Mouse (Mus musculus): ENCODE measurements around the gene Hpse2. TPM values are rescaled to one million over a fixed set of nuclear protein-coding genes. Genes with fewer than 3 reads are reported as not detected.

The Hpse2 gene
- polyA plus RNA-seq, 1 experiment from 2014 or later = 0.13 TPM

DNA sequence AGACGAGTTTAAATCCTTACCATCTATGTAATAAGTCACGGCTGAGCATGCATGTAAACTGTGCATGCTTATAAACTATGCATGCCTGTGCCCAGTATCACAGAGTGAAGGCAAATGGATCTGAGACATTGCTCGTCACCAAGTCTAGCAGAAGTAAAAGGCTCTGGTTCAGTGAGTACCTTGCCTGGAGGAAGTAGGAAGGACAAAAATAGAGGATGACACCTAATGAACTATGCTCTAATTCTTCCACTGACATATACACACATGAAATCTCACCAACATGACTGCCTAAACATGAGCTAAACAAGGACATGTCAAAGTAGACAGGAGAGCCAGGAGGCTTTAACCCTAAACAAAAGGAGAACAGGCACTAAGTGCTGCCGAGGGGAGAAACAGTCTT, 391.7 kb downstream of the Hpse2 start:
- Histone ChIP-seq H3K4me2 (ENCODE audit: low read length) (no peak overlapping the region), H3K9me3 (ENCODE audit: control insufficient read depth, low read length) (no peaks in the 10 kb centered on the region), H3K9ac (replicated peaks; ENCODE audit: low read depth, low read length) (no peak overlapping the region), H3K27ac (ENCODE audit: low read length) (no peak overlapping the region), H3K27me3 (replicated peaks; ENCODE audit: control insufficient read depth, insufficient read depth, low read length) (no peaks in the 10 kb centered on the region), H3K4me1 (replicated peaks; ENCODE audit: control insufficient read depth, insufficient read depth, low read length) (no peaks in the 10 kb centered on the region), H3K4me3 (replicated peaks; ENCODE audit: low read length) (no peak overlapping the region), H3K36me3 (ENCODE audit: control insufficient read depth, insufficient read depth) (no peaks in the 10 kb centered on the region)
- ATAC-seq = no peak
- 84% methylated on average over 4 of the region's 4 CpGs for WGBS

GRCm38 (mm10) chr19:42988833-42989232, 399.3 kb downstream of the Hpse2 start:
- H3K9ac ChIP-seq (replicated peaks; ENCODE audit: low read depth, low read length) = no peak overlapping the region
- ATAC-seq = no peak
- H3K4me3 ChIP-seq (replicated peaks; ENCODE audit: low read length) = no peak overlapping the region
- WGBS = 85% methylated on average over 5 of the region's 5 CpGs
- H3K4me2 ChIP-seq (ENCODE audit: low read length) = no peak overlapping the region
- no peaks in the 10 kb centered on the region for H3K27me3 ChIP-seq (replicated peaks; ENCODE audit: control insufficient read depth, insufficient read depth, low read length)
- no peaks in the 10 kb centered on the region for H3K4me1 ChIP-seq (replicated peaks; ENCODE audit: control insufficient read depth, insufficient read depth, low read length)
- H3K27ac ChIP-seq (ENCODE audit: low read length) = no peak overlapping the region
- H3K9me3 ChIP-seq (ENCODE audit: control insufficient read depth, low read length) = no peaks in the 10 kb centered on the region
- no peaks in the 10 kb centered on the region for H3K36me3 ChIP-seq (ENCODE audit: control insufficient read depth, insufficient read depth)

DNA sequence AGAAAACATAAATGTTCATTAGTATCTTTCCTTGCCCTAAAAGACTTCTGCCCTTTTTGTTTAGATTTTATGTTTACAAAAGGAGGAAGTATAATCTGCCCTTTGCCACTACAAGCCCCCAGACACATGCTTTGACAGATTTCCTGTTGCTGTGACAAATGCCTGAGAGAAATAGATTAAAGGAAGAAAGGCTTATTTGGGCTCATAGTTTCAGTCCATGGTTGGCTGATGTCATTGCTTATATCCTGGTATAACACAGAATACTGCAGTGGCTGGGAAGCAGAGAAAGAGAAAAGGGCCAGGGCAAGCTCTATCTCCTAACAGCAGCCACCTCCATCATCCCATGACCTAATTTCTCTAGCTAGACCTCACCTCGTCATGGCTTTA, 401.8 kb downstream of the Hpse2 start:
- Histone ChIP-seq H3K27ac (ENCODE audit: low read length) (no peak overlapping the region), H3K4me3 (replicated peaks; ENCODE audit: low read length) (no peak overlapping the region), H3K36me3 (ENCODE audit: control insufficient read depth, insufficient read depth) (no peaks in the 10 kb centered on the region), H3K9me3 (ENCODE audit: control insufficient read depth, low read length) (no peaks in the 10 kb centered on the region), H3K4me1 (replicated peaks; ENCODE audit: control insufficient read depth, insufficient read depth, low read length) (no peaks in the 10 kb centered on the region), H3K9ac (replicated peaks; ENCODE audit: low read depth, low read length) (no peak overlapping the region), H3K27me3 (replicated peaks; ENCODE audit: control insufficient read depth, insufficient read depth, low read length) (no peaks in the 10 kb centered on the region), H3K4me2 (ENCODE audit: low read length) (no peak overlapping the region)
- ATAC-seq = no peak
- 81% methylated on average over 1 of the region's 1 CpGs for WGBS

DNA sequence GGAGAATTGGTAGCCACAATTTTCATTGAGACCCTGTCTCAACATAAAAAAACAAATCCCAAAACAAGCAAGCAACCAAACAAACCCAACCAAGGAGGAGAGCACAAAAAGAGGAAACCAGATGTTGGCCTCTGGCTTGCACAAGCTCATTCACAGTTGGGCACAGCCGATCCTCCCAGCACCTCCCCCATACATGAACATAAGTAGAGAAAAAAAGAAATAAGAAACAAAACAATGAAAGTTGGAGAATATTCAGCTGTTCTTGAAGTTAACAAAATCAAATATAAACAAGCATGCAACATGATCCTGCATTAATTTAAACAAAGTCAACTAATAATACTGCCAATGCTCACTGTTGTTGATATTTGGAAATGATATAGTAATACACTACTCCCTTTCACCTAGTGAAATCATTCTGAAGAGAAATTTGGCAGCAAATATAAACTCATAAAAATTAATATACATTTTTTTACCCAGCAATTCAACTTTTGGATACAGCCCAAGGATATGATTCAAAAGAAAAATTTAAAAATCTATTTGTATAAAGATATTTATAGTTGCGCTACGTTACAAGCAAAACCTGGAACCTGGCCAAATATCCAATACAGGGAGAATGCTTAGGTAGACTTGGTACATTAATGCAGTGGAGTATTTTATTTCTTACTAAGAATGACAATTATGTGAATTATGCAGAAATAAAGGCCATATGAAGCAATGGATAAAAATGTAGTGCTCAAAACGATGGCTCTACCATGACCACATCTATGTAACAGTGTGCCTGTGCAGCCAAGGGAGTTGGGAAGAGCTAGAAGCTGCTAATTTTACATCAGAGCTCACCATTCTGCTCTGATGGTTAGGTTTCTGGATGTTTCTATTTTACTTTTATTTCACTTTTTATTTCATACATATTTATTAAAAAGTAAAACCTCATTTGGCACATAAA, 402.5 kb downstream of the Hpse2 start:
- WGBS = 71% methylated on average over 4 of the region's 4 CpGs

GRCm38 (mm10) chr19:42980537-42980936, 407.6 kb downstream of the Hpse2 start:
- no peak for ATAC-seq
- H3K9me3 ChIP-seq (ENCODE audit: control insufficient read depth, low read length) = no peaks in the 10 kb centered on the region
- no peaks in the 10 kb centered on the region for H3K36me3 ChIP-seq (ENCODE audit: control insufficient read depth, insufficient read depth)
- no peak overlapping the region for H3K9ac ChIP-seq (replicated peaks; ENCODE audit: low read depth, low read length)
- 70% methylated on average over 3 of the region's 3 CpGs for WGBS
- no peaks in the 10 kb centered on the region for H3K27me3 ChIP-seq (replicated peaks; ENCODE audit: control insufficient read depth, insufficient read depth, low read length)
- H3K4me3 ChIP-seq (replicated peaks; ENCODE audit: low read length) = no peak overlapping the region
- H3K4me2 ChIP-seq (ENCODE audit: low read length) = no peak overlapping the region
- H3K4me1 ChIP-seq (replicated peaks; ENCODE audit: control insufficient read depth, insufficient read depth, low read length) = no peaks in the 10 kb centered on the region
- no peak overlapping the region for H3K27ac ChIP-seq (ENCODE audit: low read length)

More for the DNA sequence above, 402.5 kb downstream of the Hpse2 start:
- no peaks in the 10 kb centered on the region for H3K27me3 ChIP-seq (replicated peaks; ENCODE audit: control insufficient read depth, insufficient read depth, low read length)
- no peak for ATAC-seq
- H3K4me1 ChIP-seq (replicated peaks; ENCODE audit: control insufficient read depth, insufficient read depth, low read length) = no peaks in the 10 kb centered on the region
- H3K36me3 ChIP-seq (ENCODE audit: control insufficient read depth, insufficient read depth) = no peaks in the 10 kb centered on the region
- H3K9ac ChIP-seq (replicated peaks; ENCODE audit: low read depth, low read length) = no peak overlapping the region
- no peaks in the 10 kb centered on the region for H3K9me3 ChIP-seq (ENCODE audit: control insufficient read depth, low read length)
- H3K4me2 ChIP-seq (ENCODE audit: low read length) = no peak overlapping the region
- H3K4me3 ChIP-seq (replicated peaks; ENCODE audit: low read length) = no peak overlapping the region
- H3K27ac ChIP-seq (ENCODE audit: low read length) = no peak overlapping the region

- Histone ChIP-seq H3K9me3 (ENCODE audit: control insufficient read depth, low read length) (no peaks in the 10 kb centered on the region), H3K4me1 (replicated peaks; ENCODE audit: control insufficient read depth, insufficient read depth, low read length) (no peaks in the 10 kb centered on the region), H3K4me3 (replicated peaks; ENCODE audit: low read length) (no peak overlapping the region), H3K27ac (ENCODE audit: low read length) (no peak overlapping the region), H3K36me3 (ENCODE audit: control insufficient read depth, insufficient read depth) (no peaks in the 10 kb centered on the region), H3K27me3 (replicated peaks; ENCODE audit: control insufficient read depth, insufficient read depth, low read length) (no peaks in the 10 kb centered on the region), H3K4me2 (ENCODE audit: low read length) (no peak overlapping the region), H3K9ac (replicated peaks; ENCODE audit: low read depth, low read length) (no peak overlapping the region)
- ATAC-seq = no peak
- 68% methylated on average over 2 of the region's 2 CpGs for WGBS
Observed at GRCm38 (mm10) chr19:42977938-42978337, 410.2 kb downstream of the Hpse2 start.

DNA sequence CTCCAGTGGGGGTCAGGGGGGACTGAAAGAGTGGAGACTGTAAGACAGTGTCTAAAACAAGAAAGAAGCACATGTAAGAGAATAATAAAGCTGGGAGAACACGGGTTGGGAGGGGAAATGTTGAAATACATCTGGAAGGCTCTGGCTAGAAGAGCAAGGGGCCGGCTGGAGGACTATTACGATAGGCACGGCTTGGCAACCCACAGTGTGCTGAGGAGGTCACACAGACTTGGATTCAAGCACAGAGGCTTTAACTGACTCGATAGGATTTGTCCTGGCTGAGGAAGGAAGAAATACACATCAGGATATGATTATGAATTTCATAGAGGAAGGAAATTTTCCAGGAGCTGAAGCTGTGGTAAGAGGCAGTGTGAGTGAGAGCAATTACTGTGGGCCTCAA, 414.4 kb downstream of the Hpse2 start:
- 88% methylated on average over 5 of the region's 5 CpGs for whole genome bisulfite sequencing
- no peaks in the 10 kb centered on the region for H3K36me3 ChIP-seq (ENCODE audit: control insufficient read depth, insufficient read depth)
- no peak overlapping the region for H3K9ac ChIP-seq (replicated peaks; ENCODE audit: low read depth, low read length)
- no peak overlapping the region for H3K27ac ChIP-seq (ENCODE audit: low read length)
- no peak for ATAC-seq
- no peak overlapping the region for H3K4me3 ChIP-seq (replicated peaks; ENCODE audit: low read length)
- H3K4me1 ChIP-seq (replicated peaks; ENCODE audit: control insufficient read depth, insufficient read depth, low read length) = no peaks in the 10 kb centered on the region
- no peaks in the 10 kb centered on the region for H3K9me3 ChIP-seq (ENCODE audit: control insufficient read depth, low read length)
- no peak overlapping the region for H3K4me2 ChIP-seq (ENCODE audit: low read length)
- H3K27me3 ChIP-seq (replicated peaks; ENCODE audit: control insufficient read depth, insufficient read depth, low read length) = no peaks in the 10 kb centered on the region

DNA sequence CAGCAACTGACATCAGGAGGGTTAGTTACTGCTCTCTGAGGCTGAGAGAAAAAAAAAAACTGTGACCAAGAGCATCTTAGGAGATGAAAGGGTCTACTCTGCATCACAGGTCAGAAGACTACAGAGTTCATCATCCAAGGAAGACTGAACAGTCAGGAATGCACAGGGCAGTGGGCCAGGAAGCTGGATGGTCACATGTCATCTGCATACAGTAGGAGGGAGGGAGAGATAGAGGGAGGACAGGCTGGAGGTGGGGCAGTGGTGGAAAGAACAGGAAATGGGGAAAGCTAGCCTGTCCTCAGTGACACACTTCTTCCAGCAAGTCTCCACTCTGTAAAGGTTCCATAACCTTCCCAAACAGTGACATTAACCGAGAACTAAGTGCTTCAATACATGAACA, 423.0 kb downstream of the Hpse2 start:
- no peaks in the 10 kb centered on the region for H3K4me1 ChIP-seq (replicated peaks; ENCODE audit: control insufficient read depth, insufficient read depth, low read length)
- H3K27ac ChIP-seq (ENCODE audit: low read length) = no peak overlapping the region
- H3K9ac ChIP-seq (replicated peaks; ENCODE audit: low read depth, low read length) = no peak overlapping the region
- ATAC-seq = no peak
- H3K27me3 ChIP-seq (replicated peaks; ENCODE audit: control insufficient read depth, insufficient read depth, low read length) = no peaks in the 10 kb centered on the region
- WGBS = 87% methylated on average over 1 of the region's 1 CpGs
- H3K36me3 ChIP-seq (ENCODE audit: control insufficient read depth, insufficient read depth) = no peaks in the 10 kb centered on the region
- no peak overlapping the region for H3K4me2 ChIP-seq (ENCODE audit: low read length)
- no peaks in the 10 kb centered on the region for H3K9me3 ChIP-seq (ENCODE audit: control insufficient read depth, low read length)
- H3K4me3 ChIP-seq (replicated peaks; ENCODE audit: low read length) = no peak overlapping the region

- H3K36me3 ChIP-seq (ENCODE audit: control insufficient read depth, insufficient read depth) = no peaks in the 10 kb centered on the region
- no peak for ATAC-seq
- 49% methylated on average over 3 of the region's 3 CpGs for WGBS
Observed at GRCm38 (mm10) chr19:42948114-42948636, 440.0 kb downstream of the Hpse2 start.

More at GRCm38 (mm10) chr19:42948114-42948636, 440.0 kb downstream of the Hpse2 start:
- H3K4me2 ChIP-seq (ENCODE audit: low read length) = no peak overlapping the region
- H3K4me3 ChIP-seq (replicated peaks; ENCODE audit: low read length) = no peak overlapping the region
- peaks cover 4% of the 10 kb centered on the region for H3K9me3 ChIP-seq (ENCODE audit: control insufficient read depth, low read length)
- H3K27me3 ChIP-seq (replicated peaks; ENCODE audit: control insufficient read depth, insufficient read depth, low read length) = no peaks in the 10 kb centered on the region
- no peak overlapping the region for H3K27ac ChIP-seq (ENCODE audit: low read length)
- H3K9ac ChIP-seq (replicated peaks; ENCODE audit: low read depth, low read length) = no peak overlapping the region
- H3K4me1 ChIP-seq (replicated peaks; ENCODE audit: control insufficient read depth, insufficient read depth, low read length) = no peaks in the 10 kb centered on the region
